Mouse (Mus musculus) urinary bladder, postnatal 4 days (tissue): ENCODE data around the gene Gck.
A peak's percentile ranks its signal among the peaks of the same experiment; 100 is the strongest.

Experiments
- DNase-seq, 2 experiments: peaks; one replicate each; pipeline ENCODE4 v3.0.0; 2021 to 2022; ENCODE audit warnings: low spot score in 2 of 2

Gene Gck

GRCm38 (mm10) chr11:5949586-5950352, at the start of gene Gck:
Gck (minus strand) TSS chr11:5950081.
- DNase-seq, result no peak

GRCm38 (mm10) chr11:5998472-5998871, 48.6 kb upstream of the Gck start:
- DNase-seq, result no peak

GRCm38 (mm10) chr11:5995989-5996388, 46.1 kb upstream of the Gck start:
- peak; percentile 68 to 86 for DNase-seq

GRCm38 (mm10) chr11:5994880-5995279, 45.0 kb upstream of the Gck start:
- no peak for DNase-seq

GRCm38 (mm10) chr11:5994212-5994611, 44.3 kb upstream of the Gck start:
- no peak for DNase-seq

- no peak for DNase-seq
Observed at GRCm38 (mm10) chr11:5990910-5991309, 41.0 kb upstream of the Gck start.

- DNase-seq, result no peak
Observed at GRCm38 (mm10) chr11:5989954-5990593, 40.2 kb upstream of the Gck start.

GRCm38 (mm10) chr11:5988126-5988525, 38.2 kb upstream of the Gck start:
- DNase-seq, result no peak

GRCm38 (mm10) chr11:5983629-5984028, 33.7 kb upstream of the Gck start:
- no peak for DNase-seq

GRCm38 (mm10) chr11:5981323-5981722, 31.4 kb upstream of the Gck start:
- no peak for DNase-seq

GRCm38 (mm10) chr11:5980561-5980960, 30.7 kb upstream of the Gck start:
- no peak for DNase-seq

- DNase-seq, result no peak
Observed at GRCm38 (mm10) chr11:5980108-5980507, 30.2 kb upstream of the Gck start.

- no peak for DNase-seq
Observed at GRCm38 (mm10) chr11:5979088-5979487, 29.2 kb upstream of the Gck start.

- DNase-seq, result no peak
Observed at GRCm38 (mm10) chr11:5976106-5976505, 26.2 kb upstream of the Gck start.

- DNase-seq, result no peak
Observed at GRCm38 (mm10) chr11:5975068-5975467, 25.2 kb upstream of the Gck start.

GRCm38 (mm10) chr11:5974053-5974452, 24.2 kb upstream of the Gck start:
- no peak for DNase-seq

GRCm38 (mm10) chr11:5973151-5973550, 23.3 kb upstream of the Gck start:
- DNase-seq, result no peak

GRCm38 (mm10) chr11:5971202-5971601, 21.3 kb upstream of the Gck start:
- no peak for DNase-seq

- no peak for DNase-seq
Observed at GRCm38 (mm10) chr11:5968223-5968622, 18.3 kb upstream of the Gck start.

GRCm38 (mm10) chr11:5966751-5967150, 16.9 kb upstream of the Gck start:
- DNase-seq, result no peak

- no peak for DNase-seq
Observed at GRCm38 (mm10) chr11:5965865-5966264, 16.0 kb upstream of the Gck start.

GRCm38 (mm10) chr11:5960051-5960450, 10.2 kb upstream of the Gck start:
- DNase-seq, result no peak

GRCm38 (mm10) chr11:5955546-5956276, 5.8 kb upstream of the Gck start, which contains the start of gene Ykt6:
Ykt6 (plus strand) TSS chr11:5955693.
- DNase-seq, result peak; percentile 95 to 97
